Mouse (Mus musculus) urinary bladder, postnatal 25 days (tissue): Measurements from ENCODE around the gene Tom1l2.

ENCODE experiments used
- DNase-seq: peaks from one replicate; pipeline ENCODE4 v3.0.0; 2022; ENCODE audit warnings: low spot score

Gene Tom1l2

GRCm38 (mm10) chr11:60305611-60306010 is 47.1 kb downstream of the Tom1l2 start:
- DNase-seq: no peak

GRCm38 (mm10) chr11:60303497-60303896 is 49.2 kb downstream of the Tom1l2 start:
- DNase-seq: no peak

GRCm38 (mm10) chr11:60302354-60303083 is 50.2 kb downstream of the Tom1l2 start:
- DNase-seq: no peak

GRCm38 (mm10) chr11:60301588-60302208 is 51.0 kb downstream of the Tom1l2 start:
- DNase-seq: no peak

- no peak for DNase-seq
Measured at GRCm38 (mm10) chr11:60300318-60300717, 52.4 kb downstream of the Tom1l2 start.

- no peak for DNase-seq
Measured at GRCm38 (mm10) chr11:60297772-60298171, 54.9 kb downstream of the Tom1l2 start.

- no peak for DNase-seq
Measured at GRCm38 (mm10) chr11:60294630-60295313, 57.9 kb downstream of the Tom1l2 start.

- no peak for DNase-seq
Measured at GRCm38 (mm10) chr11:60293683-60294629, 58.7 kb downstream of the Tom1l2 start.

- DNase-seq: no peak
Measured at GRCm38 (mm10) chr11:60292718-60293117, 60.0 kb downstream of the Tom1l2 start.

GRCm38 (mm10) chr11:60288980-60289379 is 63.7 kb downstream of the Tom1l2 start:
- DNase-seq: no peak

- DNase-seq: no peak
Measured at GRCm38 (mm10) chr11:60286311-60286710, 66.4 kb downstream of the Tom1l2 start.

GRCm38 (mm10) chr11:60280429-60281414 is 72.0 kb downstream of the Tom1l2 start:
- no peak for DNase-seq

- DNase-seq: no peak
Measured at GRCm38 (mm10) chr11:60279483-60279882, 73.2 kb downstream of the Tom1l2 start.

- no peak for DNase-seq
Measured at GRCm38 (mm10) chr11:60277771-60278170, 74.9 kb downstream of the Tom1l2 start.

GRCm38 (mm10) chr11:60277164-60277740 is 75.5 kb downstream of the Tom1l2 start:
- DNase-seq: no peak

- no peak for DNase-seq
Measured at GRCm38 (mm10) chr11:60276408-60277093, 76.2 kb downstream of the Tom1l2 start.

- DNase-seq: no peak
Measured at GRCm38 (mm10) chr11:60273273-60273805, 79.4 kb downstream of the Tom1l2 start.

- no peak for DNase-seq
Measured at GRCm38 (mm10) chr11:60268563-60268962, 84.1 kb downstream of the Tom1l2 start.

GRCm38 (mm10) chr11:60265271-60265985 is 87.3 kb downstream of the Tom1l2 start:
- DNase-seq: no peak
